In the genomic region with DNA sequence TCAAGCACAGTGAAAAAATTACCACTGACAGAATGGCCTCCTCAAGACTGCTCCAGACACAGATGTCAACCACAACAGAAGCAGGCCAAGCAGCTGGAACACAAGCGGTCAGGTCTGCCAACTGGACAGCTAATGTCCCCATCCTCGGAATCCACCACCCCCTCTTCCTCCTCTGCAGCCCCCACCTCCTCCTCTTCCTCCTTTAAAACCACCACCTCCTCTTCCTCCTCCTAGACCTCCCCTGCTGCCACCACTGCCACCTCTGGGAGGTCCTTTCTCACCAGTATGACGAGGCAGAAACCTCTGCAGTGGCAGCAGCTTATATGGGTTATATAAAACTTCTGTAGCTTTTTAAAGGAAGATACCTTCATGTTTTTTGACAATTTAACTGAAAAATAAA, we compare ENCODE assay signal across 27 mouse cellular contexts.
DNase-seq lines count a peak whose midpoint lies in the region; TF ChIP-seq lines count a peak whose summit lies in the region.
"Had no signal": no experiment of that assay in that cellular context is flagged by ENCODE, and none has a peak within 500 bp of the region (broad histone marks: within the 10 kb centered on the region; RNA-seq: fewer than 3 reads in every experiment).

No protein-coding gene starts in this region.

- intact Hi-C loops in gastrocnemius, adult 2 months (cut with DNase I) = no loop called here
- intact Hi-C loops in heart, postnatal 10 days (cut with DNase I) = no loop called here
- intact Hi-C loops in heart, adult 2 months (cut with DNase I) = no loop called here

- no peaks in the 10 kb centered on the region for H3K36me3 ChIP-seq in heart, adult 2 months (ENCODE audit: control insufficient read depth, insufficient read depth, low read length)

- H3K27ac ChIP-seq in gastrocnemius, adult 2 months = no peak overlapping the region
- no peak overlapping the region for H3K27ac ChIP-seq in heart, adult 2 months
- H3K27ac ChIP-seq: embryonic facial prominence, embryonic 10.5 days; embryonic facial prominence, embryonic 13.5 days; forebrain, embryonic 12.5 days; forebrain, embryonic 15.5 days; heart, embryonic 15.5 days; hindbrain, embryonic 12.5 days had no signal

- no peak for TF ChIP-seq POLR2A in heart, adult 2 months (IDR thresholded peaks at IDR 0.05; ENCODE audit: insufficient read depth, low read depth, low read length)
- no peak for TF ChIP-seq POLR2A in lung, adult 2 months (IDR thresholded peaks at IDR 0.05; ENCODE audit: borderline replicate concordance, extremely low read depth, low read depth, low read length)

- no peak overlapping the region for H3K9ac ChIP-seq in heart, adult 2 months (ENCODE audit: low read depth, low read length)
- H3K9ac ChIP-seq: embryonic facial prominence, embryonic 13.5 days; forebrain, embryonic 12.5 days; forebrain, embryonic 15.5 days; heart, embryonic 12.5 days; heart, embryonic 15.5 days; hindbrain, embryonic 12.5 days had no signal

- 80% methylated on average over 3 of the region's 3 CpGs for WGBS in heart, adult 2 months
- 80% methylated on average over 3 of the region's 3 CpGs for WGBS in lung, adult 2 months

- no peak for TF ChIP-seq CTCF in gastrocnemius, adult 2 months (IDR thresholded peaks at IDR 0.05)
- no peak for TF ChIP-seq CTCF in heart, adult 2 months (IDR thresholded peaks at IDR 0.05)
- no peak for TF ChIP-seq CTCF in lung, adult 2 months (IDR thresholded peaks at IDR 0.05; ENCODE audit: insufficient read depth, low read length)

- H3K27me3 ChIP-seq in heart, adult 2 months (ENCODE audit: control insufficient read depth, insufficient read depth, low read length) = no peaks in the 10 kb centered on the region
- H3K27me3 ChIP-seq: embryonic facial prominence, embryonic 13.5 days; forebrain, embryonic 12.5 days; forebrain, embryonic 15.5 days; heart, embryonic 12.5 days; heart, embryonic 15.5 days; hindbrain, embryonic 12.5 days had no signal

- no peaks in the 10 kb centered on the region for H3K4me1 ChIP-seq in heart, adult 2 months (ENCODE audit: control insufficient read depth, insufficient read depth, low read length)
- H3K4me1 ChIP-seq in lung, adult 2 months (ENCODE audit: control insufficient read depth, insufficient read depth, low read length) = no peaks in the 10 kb centered on the region
- H3K4me1 ChIP-seq: embryonic facial prominence, embryonic 10.5 days; embryonic facial prominence, embryonic 13.5 days; forebrain, embryonic 12.5 days; forebrain, embryonic 15.5 days; heart, embryonic 12.5 days; heart, embryonic 15.5 days; hindbrain, embryonic 12.5 days had no signal

- DNase-seq in gastrocnemius, adult 2 months = peak; percentile 27
- DNase-seq in gastrocnemius, postnatal 10 days = no peak
- DNase-seq in heart, postnatal 10 days = peak; percentile 16 to 25
- DNase-seq in heart, adult 2 months = no peak
- peak; percentile 14 for DNase-seq in lung, postnatal 10 days
- DNase-seq in lung, adult 2 months = no peak
- DNase-seq in 416B (ENCODE audit: low read depth) = peak; percentile 67
- no peak for DNase-seq in layer of hippocampus, postnatal 36 days
- DNase-seq: adrenal gland, adult 8-10 months; adrenal gland, postnatal 25 days; B cell, adult 2 months; cerebellum, adult 11-12 months; cerebellum, adult 8-10 months; cerebellum, postnatal 10 days; cerebellum, postnatal 36 days; embryo, embryonic 11 days; gastrocnemius, postnatal 14 days; heart, postnatal 4 days; kidney, adult 18-20 months had no signal

- TF ChIP-seq EP300 in heart, adult 2 months (IDR thresholded peaks at IDR 0.05; ENCODE audit: insufficient read depth, low read depth, low read length) = no peak

- no peaks in the 10 kb centered on the region for H3K79me2 ChIP-seq in heart, adult 2 months (replicated peaks; ENCODE audit: control insufficient read depth, insufficient read depth, low read length)

- H3K4me3 ChIP-seq in gastrocnemius, adult 2 months = no peak overlapping the region
- no peak overlapping the region for H3K4me3 ChIP-seq in heart, adult 2 months
- H3K4me3 ChIP-seq in lung, adult 2 months (replicated peaks; ENCODE audit: extremely low read depth, low read depth, low read length) = no peak overlapping the region
- H3K4me3 ChIP-seq: embryonic facial prominence, embryonic 10.5 days; embryonic facial prominence, embryonic 13.5 days; erythroblast, embryonic 14.5 days; forebrain, embryonic 12.5 days; forebrain, embryonic 15.5 days; heart, embryonic 12.5 days; heart, embryonic 15.5 days; hindbrain, embryonic 12.5 days had no signal

Comparison
In these comparisons a context has a peak if more than half of its experiments do, and no peak if none do; other contexts are left out.
1. DNase-seq: peak in gastrocnemius, adult 2 months (single experiment), heart, postnatal 10 days (2 of 2), lung, postnatal 10 days (single experiment) and 416B (single experiment); none in gastrocnemius, postnatal 10 days (single experiment), heart, adult 2 months (0 of 2), lung, adult 2 months (single experiment) and layer of hippocampus, postnatal 36 days (0 of 2).